Mouse (Mus musculus): ENCODE measurements at regions not wholly inside any gene's neighbourhood (a gene's known extent, or its start where the extent isn't known, plus 50 kb on each side); places are given as distances from the start of the nearest gene placed in this dataset.

GRCm38 (mm10) chr13:115513914-115514313 is 412.1 kb upstream of the Itga1 start:
- Histone ChIP-seq H3K27me3 (no peaks in the 10 kb centered on the region), H3K4me3 (replicated peaks) (no peak overlapping the region), H3K9ac (no peak overlapping the region), H3K4me2 (no peak overlapping the region), H3K27ac (no peak overlapping the region), H3K36me3 (replicated peaks) (no peaks in the 10 kb centered on the region), H3K9me3 (no peaks in the 10 kb centered on the region), H3K4me1 (no peaks in the 10 kb centered on the region)
- no peak for ATAC-seq (ENCODE audit: low FRiP score)
- 55% methylated on average over 8 of the region's 8 CpGs for WGBS

- Histone ChIP-seq H3K9ac (no peak overlapping the region), H3K4me2 (no peak overlapping the region), H3K9me3 (no peaks in the 10 kb centered on the region), H3K4me1 (no peaks in the 10 kb centered on the region), H3K27me3 (no peaks in the 10 kb centered on the region), H3K36me3 (replicated peaks) (no peaks in the 10 kb centered on the region), H3K4me3 (replicated peaks) (no peak overlapping the region), H3K27ac (no peak overlapping the region)
- ATAC-seq (ENCODE audit: low FRiP score) = no peak
Observed at GRCm38 (mm10) chr13:115512214-115512613, 410.4 kb upstream of the Itga1 start.

GRCm38 (mm10) chr13:115508646-115509045 is 406.9 kb upstream of the Itga1 start:
- Histone ChIP-seq H3K4me3 (replicated peaks) (no peak overlapping the region), H3K9me3 (peaks cover 5% of the 10 kb centered on the region; the same call in 1 of the 2 replicates), H3K4me1 (no peaks in the 10 kb centered on the region), H3K36me3 (replicated peaks) (no peaks in the 10 kb centered on the region), H3K9ac (no peak overlapping the region), H3K27ac (no peak overlapping the region), H3K27me3 (no peaks in the 10 kb centered on the region), H3K4me2 (no peak overlapping the region)
- peak; percentile 57 for ATAC-seq (ENCODE audit: low FRiP score)
- WGBS = 65% methylated on average over 3 of the region's 3 CpGs

- ATAC-seq (ENCODE audit: low FRiP score) = no peak
- WGBS = 64% methylated on average over 4 of the region's 4 CpGs
Observed at GRCm38 (mm10) chr13:115494399-115494798, 392.6 kb upstream of the Itga1 start.

GRCm38 (mm10) chr13:115475861-115476260 is 374.1 kb upstream of the Itga1 start:
- Histone ChIP-seq H3K4me3 (replicated peaks) (no peak overlapping the region), H3K27me3 (no peaks in the 10 kb centered on the region), H3K9ac (no peak overlapping the region), H3K4me2 (no peak overlapping the region), H3K36me3 (replicated peaks) (no peaks in the 10 kb centered on the region), H3K27ac (no peak overlapping the region), H3K9me3 (no peaks in the 10 kb centered on the region), H3K4me1 (no peaks in the 10 kb centered on the region)
- 46% methylated on average over 2 of the region's 2 CpGs for WGBS
- no peak for ATAC-seq (ENCODE audit: low FRiP score)

More at GRCm38 (mm10) chr13:115494399-115494798, 392.6 kb upstream of the Itga1 start:
- Histone ChIP-seq H3K4me2 (no peak overlapping the region), H3K27ac (no peak overlapping the region), H3K4me3 (replicated peaks) (no peak overlapping the region), H3K36me3 (replicated peaks) (no peaks in the 10 kb centered on the region), H3K9ac (no peak overlapping the region), H3K9me3 (no peaks in the 10 kb centered on the region), H3K4me1 (no peaks in the 10 kb centered on the region), H3K27me3 (no peaks in the 10 kb centered on the region)

GRCm38 (mm10) chr13:115465689-115466088 is 363.9 kb upstream of the Itga1 start:
- ATAC-seq (ENCODE audit: low FRiP score) = no peak
- 70% methylated on average over 6 of the region's 6 CpGs for WGBS

GRCm38 (mm10) chr13:115451244-115451643 is 349.5 kb upstream of the Itga1 start:
- H3K9me3 ChIP-seq = no peaks in the 10 kb centered on the region
- no peak overlapping the region for H3K9ac ChIP-seq
- no peak overlapping the region for H3K4me3 ChIP-seq (replicated peaks)
- H3K4me2 ChIP-seq = no peak overlapping the region
- H3K4me1 ChIP-seq = no peaks in the 10 kb centered on the region
- 23% methylated on average over 1 of the region's 1 CpGs for WGBS
- H3K27ac ChIP-seq = no peak overlapping the region
- ATAC-seq (ENCODE audit: low FRiP score) = no peak
- no peaks in the 10 kb centered on the region for H3K36me3 ChIP-seq (replicated peaks)
- H3K27me3 ChIP-seq = no peaks in the 10 kb centered on the region

More at GRCm38 (mm10) chr13:115465689-115466088, 363.9 kb upstream of the Itga1 start:
- no peaks in the 10 kb centered on the region for H3K4me1 ChIP-seq
- H3K4me3 ChIP-seq (replicated peaks) = no peak overlapping the region
- H3K4me2 ChIP-seq = no peak overlapping the region
- no peak overlapping the region for H3K27ac ChIP-seq
- H3K9ac ChIP-seq = no peak overlapping the region
- no peaks in the 10 kb centered on the region for H3K27me3 ChIP-seq
- no peaks in the 10 kb centered on the region for H3K36me3 ChIP-seq (replicated peaks)
- H3K9me3 ChIP-seq = no peaks in the 10 kb centered on the region

GRCm38 (mm10) chr13:115427091-115428033 is 325.6 kb upstream of the Itga1 start:
- H3K27me3 ChIP-seq = peaks cover 6% of the 10 kb centered on the region
- no peaks in the 10 kb centered on the region for H3K36me3 ChIP-seq (replicated peaks)
- 22% methylated on average over 12 of the region's 12 CpGs for WGBS
- H3K4me2 ChIP-seq = peak overlapping the region; percentile 4; the same call in 1 of the 2 replicates
- no peak overlapping the region for H3K27ac ChIP-seq
- no peak overlapping the region for H3K9ac ChIP-seq
- ATAC-seq (ENCODE audit: low FRiP score) = peak; percentile 66
- peaks cover 15% of the 10 kb centered on the region for H3K4me1 ChIP-seq
- no peak overlapping the region for H3K4me3 ChIP-seq (replicated peaks)
- no peaks in the 10 kb centered on the region for H3K9me3 ChIP-seq

- 0 out of 2 replicates have a peak, but pooled peaks have one; percentile 17 for ATAC-seq (ENCODE audit: low FRiP score)
Observed at GRCm38 (mm10) chr13:115425610-115426562, 324.1 kb upstream of the Itga1 start.

GRCm38 (mm10) chr13:115423761-115424160 is 322.0 kb upstream of the Itga1 start:
- H3K4me2 ChIP-seq = no peak overlapping the region
- H3K36me3 ChIP-seq (replicated peaks) = no peaks in the 10 kb centered on the region
- H3K27ac ChIP-seq = no peak overlapping the region
- no peak overlapping the region for H3K4me3 ChIP-seq (replicated peaks)
- no peak overlapping the region for H3K9ac ChIP-seq
- ATAC-seq (ENCODE audit: low FRiP score) = no peak
- H3K27me3 ChIP-seq = peaks cover 3% of the 10 kb centered on the region; the same call in 1 of the 2 replicates
- H3K9me3 ChIP-seq = no peaks in the 10 kb centered on the region
- WGBS = 81% methylated on average over 3 of the region's 3 CpGs
- peaks cover 20% of the 10 kb centered on the region for H3K4me1 ChIP-seq

More at GRCm38 (mm10) chr13:115425610-115426562, 324.1 kb upstream of the Itga1 start:
- 22% methylated on average over 8 of the region's 8 CpGs for WGBS
- H3K9me3 ChIP-seq = no peaks in the 10 kb centered on the region
- peaks cover 7% of the 10 kb centered on the region for H3K27me3 ChIP-seq
- no peak overlapping the region for H3K4me2 ChIP-seq
- no peak overlapping the region for H3K4me3 ChIP-seq (replicated peaks)
- no peak overlapping the region for H3K27ac ChIP-seq
- H3K9ac ChIP-seq = no peak overlapping the region
- H3K4me1 ChIP-seq = peaks cover 20% of the 10 kb centered on the region
- H3K36me3 ChIP-seq (replicated peaks) = no peaks in the 10 kb centered on the region

- no peaks in the 10 kb centered on the region for H3K36me3 ChIP-seq (replicated peaks)
- H3K27ac ChIP-seq = no peak overlapping the region
- H3K27me3 ChIP-seq = peaks cover 3% of the 10 kb centered on the region; the same call in 1 of the 2 replicates
- no peak overlapping the region for H3K4me2 ChIP-seq
- H3K9me3 ChIP-seq = no peaks in the 10 kb centered on the region
- peak; percentile 44; the same call in 1 of the 2 replicates for ATAC-seq (ENCODE audit: low FRiP score)
- peaks cover 11% of the 10 kb centered on the region for H3K4me1 ChIP-seq
- WGBS = 8% methylated on average over 1 of the region's 1 CpGs
- no peak overlapping the region for H3K9ac ChIP-seq
- H3K4me3 ChIP-seq (replicated peaks) = no peak overlapping the region
Observed at GRCm38 (mm10) chr13:115421483-115421882, 319.7 kb upstream of the Itga1 start.

- Histone ChIP-seq H3K9me3 (no peaks in the 10 kb centered on the region), H3K27ac (no peak overlapping the region), H3K9ac (no peak overlapping the region), H3K4me2 (no peak overlapping the region), H3K36me3 (replicated peaks) (no peaks in the 10 kb centered on the region), H3K4me1 (peaks cover 7% of the 10 kb centered on the region), H3K4me3 (replicated peaks) (no peak overlapping the region), H3K27me3 (0 out of 2 replicates have a peak, but pooled peaks cover 3% of the 10 kb centered on the region)
- 63% methylated on average over 4 of the region's 4 CpGs for WGBS
- ATAC-seq (ENCODE audit: low FRiP score) = no peak
Observed at GRCm38 (mm10) chr13:115417829-115418228, 316.1 kb upstream of the Itga1 start.

Data from forebrain, embryonic 12.5 days (tissue).